Mouse (Mus musculus): ENCODE data around the gene Ppfibp2. TPM values are rescaled to one million over a fixed set of nuclear protein-coding genes. Genes with fewer than 3 reads are reported as not detected.

Ppfibp2 gene
- total RNA-seq, 2 experiments from 2014 or later: 5.0 to 6.5 TPM

GRCm38 (mm10) chr7:107609622-107610255 lies 14.7 kb downstream of the Ppfibp2 start:
- intact Hi-C loops (cut with DNase I): no loop called here
- DNase-seq (ENCODE audit: low spot score in 2 of 2): no peak

GRCm38 (mm10) chr7:107610880-107611279 lies 15.9 kb downstream of the Ppfibp2 start:
- DNase-seq (ENCODE audit: low spot score in 2 of 2): no peak
- intact Hi-C loops (cut with DNase I): no loop called here

- intact Hi-C loops (cut with DNase I): no loop called here
- no peak for DNase-seq (ENCODE audit: low spot score in 2 of 2)
These were observed 23.3 kb downstream of the Ppfibp2 start for GRCm38 (mm10) chr7:107618028-107618992.

- DNase-seq (ENCODE audit: low spot score in 2 of 2): no peak
- intact Hi-C loops (cut with DNase I): no loop called here
These were observed 24.2 kb downstream of the Ppfibp2 start for GRCm38 (mm10) chr7:107619225-107619624.

- DNase-seq (ENCODE audit: low spot score in 2 of 2): no peak
- intact Hi-C loops (cut with DNase I): no loop called here
These were observed 25.1 kb downstream of the Ppfibp2 start for GRCm38 (mm10) chr7:107620137-107620536.

- intact Hi-C loops (cut with DNase I): no loop called here
- DNase-seq (ENCODE audit: low spot score in 2 of 2): no peak
These were observed 29.4 kb downstream of the Ppfibp2 start for GRCm38 (mm10) chr7:107624432-107624831.

- no peak for DNase-seq (ENCODE audit: low spot score in 2 of 2)
- intact Hi-C loops (cut with DNase I): no loop called here
These were observed 30.1 kb downstream of the Ppfibp2 start, which contains the start of gene 5330417H12Rik for GRCm38 (mm10) chr7:107625061-107625460. Gene 5330417H12Rik, minus strand, starts transcription at chr7:107625161.

GRCm38 (mm10) chr7:107625781-107626180 lies 30.8 kb downstream of the Ppfibp2 start:
- no peak for DNase-seq (ENCODE audit: low spot score in 2 of 2)
- intact Hi-C loops (cut with DNase I): no loop called here

GRCm38 (mm10) chr7:107628383-107628782 lies 33.4 kb downstream of the Ppfibp2 start:
- DNase-seq (ENCODE audit: low spot score in 2 of 2): no peak
- intact Hi-C loops (cut with DNase I): no loop called here

- no peak for DNase-seq (ENCODE audit: low spot score in 2 of 2)
- intact Hi-C loops (cut with DNase I): no loop called here
These were observed 38.2 kb downstream of the Ppfibp2 start for GRCm38 (mm10) chr7:107633201-107633600.

GRCm38 (mm10) chr7:107637398-107637797 lies 42.4 kb downstream of the Ppfibp2 start:
- no peak for DNase-seq (ENCODE audit: low spot score in 2 of 2)

GRCm38 (mm10) chr7:107638026-107638425 lies 43.0 kb downstream of the Ppfibp2 start:
- no peak for DNase-seq (ENCODE audit: low spot score in 2 of 2)
- intact Hi-C loops (cut with DNase I): no loop called here

More at GRCm38 (mm10) chr7:107637398-107637797, 42.4 kb downstream of the Ppfibp2 start:
- intact Hi-C loops (cut with DNase I): no loop called here

- intact Hi-C loops (cut with DNase I): no loop called here
- DNase-seq (ENCODE audit: low spot score in 2 of 2): no peak
These were observed 47.7 kb downstream of the Ppfibp2 start for GRCm38 (mm10) chr7:107642586-107643275.

GRCm38 (mm10) chr7:107644987-107645386 lies 50.0 kb downstream of the Ppfibp2 start:
- no peak for DNase-seq (ENCODE audit: low spot score in 2 of 2)
- intact Hi-C loops (cut with DNase I): no loop called here

GRCm38 (mm10) chr7:107648937-107649688 lies 54.1 kb downstream of the Ppfibp2 start:
- DNase-seq (ENCODE audit: low spot score in 2 of 2): no peak
- intact Hi-C loops (cut with DNase I): no loop called here

- intact Hi-C loops (cut with DNase I): loop anchor here (10.0 kb wide), 1 partner anchor 415 kb away; no protein-coding TSS in a partner anchor
- DNase-seq (ENCODE audit: low spot score in 2 of 2): no peak
These were observed 55.0 kb downstream of the Ppfibp2 start for GRCm38 (mm10) chr7:107649990-107650389.

GRCm38 (mm10) chr7:107651821-107652220 lies 56.8 kb downstream of the Ppfibp2 start:
- intact Hi-C loops (cut with DNase I): loop anchor here (10.0 kb wide), 1 partner anchor 417 kb away; no protein-coding TSS in a partner anchor
- DNase-seq (ENCODE audit: low spot score in 2 of 2): no peak

GRCm38 (mm10) chr7:107656451-107656850 lies 61.4 kb downstream of the Ppfibp2 start:
- DNase-seq (ENCODE audit: low spot score in 2 of 2): no peak
- intact Hi-C loops (cut with DNase I): loop anchor here (10.0 kb wide), 1 partner anchor 422 kb away; no protein-coding TSS in a partner anchor

Measured in left cerebral cortex, postnatal 25 days (tissue).